Mouse (Mus musculus) G1E (cell line): ENCODE measurements around the gene Mllt6. TPM values are rescaled to one million over a fixed set of nuclear protein-coding genes. Genes with fewer than 3 reads are reported as not detected.
"Not testable (repeated sequence)": the region's sequence is repeated elsewhere in the genome, so short reads cannot be mapped to it uniquely, and the experiment has no call there.

Source experiments
- ATAC-seq: 2 replicates; pipeline ENCODE4 v1.8.0; 2016; ENCODE audit warnings: mild to moderate bottlenecking; ENCODE audit not compliant: insufficient number of reproducible peaks, poor library complexity, low FRiP score, severe bottlenecking; ENCODE audit errors: extremely low read depth
- DNase-seq: peaks from one replicate; pipeline ENCODE4 v3.0.0; 2012; ENCODE audit warnings: low spot score
- H3K27me3 ChIP-seq: 2 replicates; pipeline ENCODE4 v1.6.1; 2012; ENCODE audit warnings: mild to moderate bottlenecking, low read length, inconsistent platforms; ENCODE audit not compliant: insufficient read depth
- H3K36me3 ChIP-seq: replicated peaks from 2 replicates; pipeline ENCODE3; 2012; ENCODE audit warnings: mild to moderate bottlenecking, inconsistent platforms
- H3K4me1 ChIP-seq: 2 replicates; pipeline ENCODE4 v1.6.1; 2012; ENCODE audit warnings: low read depth, low read length, inconsistent platforms, mixed read lengths; ENCODE audit not compliant: insufficient read depth
- H3K4me3 ChIP-seq: 2 replicates; pipeline ENCODE4 v1.5.1; 2012; ENCODE audit warnings: low read depth, mild to moderate bottlenecking, inconsistent platforms, low read length, moderate library complexity, mixed read lengths
- H3K9me3 ChIP-seq: replicated peaks from 2 replicates; pipeline ENCODE4 v1.6.1; 2012; ENCODE audit warnings: inconsistent platforms
- CTCF ChIP-seq: IDR thresholded peaks from 2 replicates; pipeline ENCODE4 v1.5.1; 2012; ENCODE audit warnings: low read depth, low read length, inconsistent platforms, mixed read lengths
- GATA1 ChIP-seq: IDR thresholded peaks from 2 replicates; pipeline ENCODE4 v1.6.1; 2012; ENCODE audit warnings: borderline replicate concordance, low read length, inconsistent platforms, mixed read lengths
- GATA2 ChIP-seq: IDR thresholded peaks from 2 replicates; pipeline ENCODE4 v1.6.1; 2012; ENCODE audit warnings: low read depth, low read length, inconsistent platforms, borderline replicate concordance
- POLR2AphosphoS5 ChIP-seq: IDR thresholded peaks from 2 replicates; pipeline ENCODE4 v1.6.1; 2012; ENCODE audit warnings: low read depth, low read length, inconsistent platforms; ENCODE audit not compliant: insufficient replicate concordance
- TAL1 ChIP-seq: conservative IDR thresholded peaks from 2 replicates; pipeline ENCODE4 v1.6.1; 2012; ENCODE audit warnings: low read depth, low read length, inconsistent platforms, mixed read lengths
- polyA plus RNA-seq: library from polyadenylated mRNA; stranded (reverse); fragments of >175 nt; gene quantifications from 2 replicates; pipeline ENCODE4 v1.2.3, GENCODE M21; 2012
- total RNA-seq, 2 experiments: library from RNA; stranded (forward) in 1 of 2; stranded (reverse) in 1 of 2; fragments of 200-1000 nt in 1 of 2; fragments of >200 nt in 1 of 2; fragmentation: Nextera tagmentation in 1 of 2; gene quantifications; 2 replicates each; pipeline ENCODE4 v1.2.3; 2014 to 2017

Gene Mllt6
- total and polyA plus RNA-seq, 3 experiments, result 10.9 to 38.3 (median 16.5) TPM

DNA sequence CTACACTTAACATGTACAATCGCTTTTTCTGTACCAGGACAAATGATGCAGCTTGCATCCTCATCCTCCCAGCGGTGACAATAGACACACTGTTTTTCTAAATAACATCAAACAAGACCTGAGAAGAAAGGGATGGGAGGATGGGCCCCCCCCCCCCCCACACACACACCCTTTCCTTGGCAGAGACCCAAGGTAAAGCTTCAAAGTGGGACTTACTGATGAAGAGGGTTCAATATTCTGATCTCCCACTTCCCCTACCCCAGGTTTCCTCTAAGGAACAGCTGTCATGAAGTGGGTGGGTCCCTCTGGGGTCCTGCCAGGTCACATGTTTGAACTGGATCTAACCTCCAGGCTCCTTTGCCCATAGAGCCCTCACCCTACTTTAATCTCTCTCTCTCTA lies 32.2 kb upstream of the Mllt6 start:
- no peak for TF ChIP-seq GATA1
- TF ChIP-seq CTCF, result no peak
- no peak for TF ChIP-seq TAL1
- no peak for TF ChIP-seq GATA2
- DNase-seq (no peak), ATAC-seq (no peak)
- Histone ChIP-seq H3K4me1 (peaks cover 27% of the 10 kb centered on the region), H3K27me3 (peaks cover 45% of the 10 kb centered on the region), H3K9me3 (peaks cover 25% of the 10 kb centered on the region), H3K4me3 (no peak overlapping the region), H3K36me3 (peaks cover 11% of the 10 kb centered on the region)

DNA sequence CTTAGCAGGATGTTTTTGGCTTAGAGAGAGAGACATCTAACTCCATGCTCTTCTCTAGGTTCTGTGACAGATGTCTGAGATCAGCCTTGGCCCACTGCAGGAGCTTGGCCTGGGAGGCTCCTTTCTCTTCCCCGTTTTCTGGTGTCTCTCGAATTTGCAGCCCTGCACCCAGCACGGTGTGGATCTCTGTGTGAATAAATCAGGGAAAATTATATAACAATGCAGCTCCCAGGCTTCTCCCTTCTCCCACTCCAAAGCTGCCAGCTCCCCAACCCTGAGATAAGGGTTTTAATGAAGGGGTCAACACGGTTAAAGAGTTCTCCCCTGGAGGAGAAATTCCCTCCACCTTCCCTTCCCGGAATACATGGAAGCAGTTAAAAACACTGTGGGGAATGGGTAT lies 31.7 kb upstream of the Mllt6 start:
- Histone ChIP-seq H3K4me3 (no peak overlapping the region), H3K9me3 (peaks cover 25% of the 10 kb centered on the region), H3K36me3 (peaks cover 11% of the 10 kb centered on the region), H3K27me3 (peaks cover 44% of the 10 kb centered on the region), H3K4me1 (peaks cover 27% of the 10 kb centered on the region)
- TF ChIP-seq POLR2AphosphoS5 (no peak), TAL1 (no peak), CTCF (no peak), GATA1 (no peak), GATA2 (no peak)
- ATAC-seq (no peak), DNase-seq (no peak)

DNA sequence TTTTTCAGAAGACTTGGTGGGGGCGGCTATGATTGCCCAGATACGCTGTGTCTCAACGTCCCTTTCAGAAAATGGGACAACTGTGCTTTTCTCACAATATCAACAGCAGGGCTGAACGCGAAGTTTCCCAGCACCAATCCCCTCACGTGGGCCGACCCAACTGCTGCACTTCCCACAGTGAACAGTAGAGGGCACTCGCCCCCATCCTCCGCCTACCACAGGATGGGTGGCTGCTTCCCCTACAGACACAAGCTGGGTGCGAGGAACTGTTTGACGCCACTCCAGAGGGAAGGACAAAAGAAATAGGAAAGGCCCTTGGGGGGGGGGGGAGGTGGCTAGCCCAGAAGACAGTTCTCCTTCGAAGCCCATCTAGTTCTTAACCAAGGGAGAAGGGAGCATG lies 31.3 kb upstream of the Mllt6 start:
- H3K36me3 ChIP-seq, result peaks cover 11% of the 10 kb centered on the region
- H3K27me3 ChIP-seq, result peaks cover 40% of the 10 kb centered on the region
- peaks cover 25% of the 10 kb centered on the region for H3K9me3 ChIP-seq
- TF ChIP-seq CTCF (peak; percentile 95), TAL1 (no peak), POLR2AphosphoS5 (no peak), GATA1 (no peak)
- no peak overlapping the region for H3K4me3 ChIP-seq
- ATAC-seq (no peak), DNase-seq (peak; percentile 76)
- peaks cover 25% of the 10 kb centered on the region for H3K4me1 ChIP-seq

DNA sequence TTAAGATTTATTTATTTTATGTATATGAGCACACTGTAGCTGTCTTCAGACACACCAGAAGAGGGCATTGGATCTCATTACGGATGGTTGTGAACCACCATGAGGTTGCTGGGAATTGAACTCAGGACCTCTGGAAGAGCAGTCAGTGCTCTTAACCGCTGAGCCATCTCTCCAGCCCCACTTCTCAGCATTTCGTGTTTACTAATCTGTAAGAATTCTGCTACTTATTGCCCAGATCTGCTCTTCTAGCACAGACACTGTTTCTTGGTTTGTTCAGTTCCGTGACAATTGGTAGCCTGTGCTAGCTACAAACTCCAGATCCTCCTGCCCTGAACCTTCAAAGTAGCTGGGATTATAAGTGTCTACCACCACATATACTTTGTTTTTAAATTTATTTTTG lies 30.8 kb upstream of the Mllt6 start:
- Histone ChIP-seq H3K9me3 (peaks cover 24% of the 10 kb centered on the region), H3K36me3 (peaks cover 11% of the 10 kb centered on the region), H3K4me1 (peaks cover 21% of the 10 kb centered on the region), H3K27me3 (peaks cover 36% of the 10 kb centered on the region)
- H3K4me3 ChIP-seq, ATAC-seq, DNase-seq: not testable (repeated sequence)

DNA sequence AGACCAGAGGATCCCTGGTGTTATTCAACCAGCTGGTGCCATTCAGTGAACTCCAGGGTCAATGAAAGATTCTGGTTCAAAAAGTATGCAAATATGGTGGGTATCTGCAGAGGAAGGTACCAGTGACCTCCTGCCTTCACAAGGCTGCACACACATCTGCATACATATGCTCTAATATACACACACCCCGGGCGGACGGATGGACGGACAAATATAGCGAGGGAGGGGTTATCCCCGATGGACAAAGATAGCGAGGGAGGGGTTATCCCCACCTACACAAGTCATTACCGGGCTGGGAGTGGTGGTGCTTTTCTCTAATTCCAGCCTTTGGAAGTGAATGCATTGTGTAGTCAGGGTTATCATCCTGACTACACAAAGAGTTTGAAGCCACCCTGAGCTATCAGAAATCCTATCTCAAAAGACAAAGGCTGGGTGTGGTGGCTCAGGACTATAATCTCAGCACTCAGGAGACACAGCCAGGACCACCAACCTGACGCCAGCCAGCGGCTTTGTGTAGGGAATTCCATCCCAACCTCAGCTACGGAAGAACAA lies 27.7 kb upstream of the Mllt6 start:
- ATAC-seq (no peak), DNase-seq (no peak)
- Histone ChIP-seq H3K4me1 (peaks cover 5% of the 10 kb centered on the region; the same call in 1 of the 2 replicates), H3K9me3 (peaks cover 3% of the 10 kb centered on the region; the same call in 1 of the 2 replicates), H3K36me3 (no peaks in the 10 kb centered on the region), H3K27me3 (peaks cover 24% of the 10 kb centered on the region), H3K4me3 (no peak overlapping the region)
- TF ChIP-seq GATA1 (no peak), CTCF (no peak), POLR2AphosphoS5 (no peak), GATA2 (no peak), TAL1 (no peak)

DNA sequence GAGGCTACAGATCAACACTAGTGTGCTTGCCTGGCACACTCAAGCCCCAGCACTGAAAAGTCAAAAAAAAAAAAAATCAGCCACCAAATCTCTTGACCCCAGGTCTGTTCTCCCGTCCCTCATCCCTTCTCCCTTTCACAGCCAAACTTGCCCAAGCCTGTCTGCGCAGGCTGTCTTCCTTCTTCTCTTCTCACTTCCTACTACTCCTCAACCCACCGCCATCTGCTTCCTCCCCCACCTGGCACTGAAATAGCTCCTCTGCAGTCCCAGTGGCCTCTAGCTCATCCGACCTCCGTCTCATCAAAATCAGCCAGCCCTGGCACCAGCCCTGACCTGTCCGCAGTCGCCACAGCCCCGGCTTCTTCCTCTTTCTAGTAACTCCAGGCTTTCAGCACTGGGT lies 21.5 kb upstream of the Mllt6 start:
- no peak overlapping the region for H3K4me3 ChIP-seq
- H3K27me3 ChIP-seq, result peaks cover 11% of the 10 kb centered on the region; the same call in 1 of the 2 replicates
- no peaks in the 10 kb centered on the region for H3K36me3 ChIP-seq
- DNase-seq, result no peak
- no peaks in the 10 kb centered on the region; the same call in 1 of the 2 replicates for H3K4me1 ChIP-seq
- no peak for ATAC-seq
- H3K9me3 ChIP-seq, result peaks cover 4% of the 10 kb centered on the region; the same call in 1 of the 2 replicates
- TF ChIP-seq GATA2 (no peak), CTCF (no peak), POLR2AphosphoS5 (no peak), TAL1 (no peak), GATA1 (no peak)

DNA sequence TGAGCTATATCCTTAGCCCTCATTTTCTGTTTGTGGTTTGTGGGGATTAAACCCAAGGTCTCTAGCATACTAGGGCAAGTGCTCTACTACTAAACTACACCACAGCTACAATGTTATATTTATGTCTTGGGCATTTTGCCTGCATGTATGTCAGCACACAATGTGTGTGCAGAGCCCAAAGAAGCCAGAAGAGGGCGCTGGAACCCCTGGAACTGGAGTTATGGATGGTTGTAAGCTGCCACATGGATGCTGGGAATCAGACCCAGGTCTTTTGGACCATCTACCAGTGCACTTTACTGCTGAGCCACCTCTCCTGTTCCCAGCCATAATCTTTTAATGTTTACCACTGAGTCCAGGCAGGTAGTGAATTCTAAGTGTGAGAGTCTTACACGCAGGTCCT lies 20.5 kb upstream of the Mllt6 start:
- Histone ChIP-seq H3K4me3 (no peak overlapping the region), H3K27me3 (peaks cover 9% of the 10 kb centered on the region; the same call in 1 of the 2 replicates), H3K36me3 (no peaks in the 10 kb centered on the region), H3K4me1 (no peaks in the 10 kb centered on the region; the same call in 1 of the 2 replicates), H3K9me3 (peaks cover 4% of the 10 kb centered on the region; the same call in 1 of the 2 replicates)
- TF ChIP-seq GATA2 (no peak), CTCF (no peak), POLR2AphosphoS5 (no peak), TAL1 (no peak), GATA1 (no peak)
- DNase-seq (no peak), ATAC-seq (no peak)
